Mouse (Mus musculus) limb, embryonic 14.5 days (tissue): ENCODE measurements around the gene Upf2. TPM values are rescaled to one million over a fixed set of nuclear protein-coding genes. Genes with fewer than 3 reads are reported as not detected.

Experiments used
- ATAC-seq: fragments of 200-750 bp; cut with Nextera tagmentation; 2 replicates; pipeline ENCODE4 v1.8.0; 2017; ENCODE audit warnings: low read depth, moderate number of reproducible peaks, moderate TSS enrichment; ENCODE audit not compliant: low FRiP score
- DNase-seq: peaks from one replicate; pipeline ENCODE4 v3.0.0-alpha.2; 2015; ENCODE audit warnings: low spot score
- H3K27ac ChIP-seq: fragments of 300-500 bp; sonication (generic); replicated peaks from 2 replicates; pipeline ENCODE4 v1.5.1; 2014; ENCODE audit warnings: low read depth, mild to moderate bottlenecking, low read length, moderate library complexity, mixed read lengths
- H3K27me3 ChIP-seq: fragments of 300-500 bp; sonication (generic); 2 replicates; pipeline ENCODE4 v1.6.1; 2014; ENCODE audit warnings: low read length, mixed read lengths; ENCODE audit not compliant: control insufficient read depth, insufficient read depth
- H3K36me3 ChIP-seq: fragments of 300-500 bp; sonication (generic); 2 replicates; pipeline ENCODE4 v1.6.1; 2014; ENCODE audit warnings: mild to moderate bottlenecking, low read length, moderate library complexity, mixed read lengths; ENCODE audit not compliant: control insufficient read depth, insufficient read depth
- H3K4me1 ChIP-seq: fragments of 300-500 bp; sonication (generic); 2 replicates; pipeline ENCODE4 v1.6.1; 2014; ENCODE audit warnings: antibody characterized with exemption, low read length, mixed read lengths; ENCODE audit not compliant: control insufficient read depth, insufficient read depth
- H3K4me2 ChIP-seq: fragments of 300-500 bp; sonication (generic); replicated peaks from 2 replicates; pipeline ENCODE4 v1.6.1; 2014; ENCODE audit warnings: low read depth, mild to moderate bottlenecking, low read length, moderate library complexity; ENCODE audit not compliant: severe bottlenecking
- H3K4me3 ChIP-seq: fragments of 300-500 bp; sonication (generic); replicated peaks from 2 replicates; pipeline ENCODE4 v1.5.1; 2014; ENCODE audit warnings: low read length
- H3K9ac ChIP-seq: fragments of 300-500 bp; sonication (generic); 2 replicates; pipeline ENCODE4 v1.6.1; 2014; ENCODE audit warnings: mild to moderate bottlenecking, low read depth, low read length, moderate library complexity; ENCODE audit not compliant: severe bottlenecking
- H3K9me3 ChIP-seq: fragments of 300-500 bp; sonication (generic); 2 replicates; pipeline ENCODE4 v1.6.1; 2016; ENCODE audit warnings: low read length; ENCODE audit not compliant: control insufficient read depth
- POLR2A ChIP-seq: fragments of 200-500 bp; IDR thresholded peaks from 2 replicates; pipeline ENCODE4 v1.8.0; 2012; ENCODE audit warnings: inconsistent platforms, mild to moderate bottlenecking, moderate library complexity, borderline replicate concordance; ENCODE audit not compliant: insufficient read depth, insufficient read length; ENCODE audit errors: extremely low read depth
- WGBS: fragments of 180-500 bp; shearing (Covaris S2); extraction: QIAGEN DNeasy Blood & Tissue Kit; methylation state at CpG from one replicate; pipeline ENCODE4 v1.1.7; 2014; 5-methylcytosine and 5-hydroxymethylcytosine counted together
- polyA plus RNA-seq, 2 experiments: library from polyadenylated mRNA; depleted of rRNA in 1 of 2; stranded (reverse) in 1 of 2; unstranded in 1 of 2; fragments of >200 nt; fragmentation: Nextera tagmentation in 1 of 2; extraction: Ambion mirVana in 1 of 2; gene quantifications; 2 replicates each; pipeline versions ENCODE4 v1.2.1 to v1.2.3; 2012 to 2014

The Upf2 gene
- polyA plus RNA-seq, 2 experiments: 12.1 to 17.0 TPM

DNA sequence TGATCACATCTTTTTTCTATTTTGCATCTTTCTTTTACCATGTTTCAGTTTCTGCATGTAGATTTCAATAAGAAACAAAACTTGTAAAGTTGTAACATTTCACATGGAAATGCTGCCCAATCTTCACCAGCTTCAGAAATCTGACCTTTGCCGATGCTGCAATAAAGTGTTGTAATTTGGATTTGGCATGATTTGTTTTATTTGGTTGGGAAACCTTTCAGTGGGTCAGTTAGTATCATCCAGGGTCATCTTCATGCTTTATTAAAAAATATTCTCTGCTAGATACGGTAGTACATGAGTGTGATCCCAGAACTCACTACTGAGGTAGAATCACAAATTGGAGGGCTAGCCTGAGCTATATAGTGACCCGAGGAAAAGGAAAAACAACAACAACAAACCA lies 105.2 kb downstream of the Upf2 start:
- Histone ChIP-seq H3K27ac (no peak overlapping the region), H3K36me3 (peaks cover 42% of the 10 kb centered on the region), H3K4me3 (no peak overlapping the region), H3K9ac (no peak overlapping the region), H3K9me3 (no peaks in the 10 kb centered on the region), H3K27me3 (no peaks in the 10 kb centered on the region), H3K4me2 (no peak overlapping the region), H3K4me1 (no peaks in the 10 kb centered on the region)
- ATAC-seq: no peak
- 90% methylated on average over 3 of the region's 3 CpGs for WGBS
- DNase-seq: no peak
- no peak for TF ChIP-seq POLR2A

- ATAC-seq: no peak
- peaks cover 30% of the 10 kb centered on the region for H3K36me3 ChIP-seq
Observed at GRCm38 (mm10) chr2:6059291-6059690, 108.0 kb downstream of the Upf2 start.

GRCm38 (mm10) chr2:6060071-6060804 lies 109.0 kb downstream of the Upf2 start:
- no peak overlapping the region for H3K4me2 ChIP-seq
- no peak overlapping the region for H3K27ac ChIP-seq
- peaks cover 20% of the 10 kb centered on the region for H3K36me3 ChIP-seq
- H3K4me1 ChIP-seq: no peaks in the 10 kb centered on the region
- no peak for TF ChIP-seq POLR2A
- no peak for DNase-seq
- no peak overlapping the region for H3K4me3 ChIP-seq
- H3K9ac ChIP-seq: no peak overlapping the region
- 78% methylated on average over 9 of the region's 10 CpGs for WGBS
- ATAC-seq: no peak
- H3K27me3 ChIP-seq: no peaks in the 10 kb centered on the region
- H3K9me3 ChIP-seq: no peaks in the 10 kb centered on the region

More at GRCm38 (mm10) chr2:6059291-6059690, 108.0 kb downstream of the Upf2 start:
- Histone ChIP-seq H3K27ac (no peak overlapping the region), H3K4me2 (no peak overlapping the region), H3K4me1 (no peaks in the 10 kb centered on the region), H3K27me3 (no peaks in the 10 kb centered on the region), H3K9me3 (no peaks in the 10 kb centered on the region), H3K4me3 (no peak overlapping the region), H3K9ac (no peak overlapping the region)
- TF ChIP-seq POLR2A: no peak
- no peak for DNase-seq
- 84% methylated on average over 2 of the region's 2 CpGs for WGBS

DNA sequence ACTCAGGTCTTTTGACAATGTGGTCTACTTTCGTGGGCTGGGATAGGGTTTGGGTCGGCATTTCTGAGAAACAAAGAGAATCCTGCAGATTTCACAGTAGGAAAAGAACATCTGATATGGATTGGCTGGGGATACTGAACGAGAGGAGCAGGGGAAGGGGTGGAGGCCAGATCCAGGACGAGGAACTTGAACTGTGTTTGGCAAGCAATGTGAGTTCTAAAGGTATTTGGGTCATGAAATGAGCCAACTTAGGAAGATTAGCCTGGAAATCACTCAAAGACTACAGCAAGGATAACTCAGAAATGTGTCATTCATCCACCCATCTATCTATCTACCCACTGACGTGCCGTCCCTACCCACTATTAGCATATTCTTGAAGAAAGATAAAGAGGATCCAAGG lies 116.1 kb downstream of the Upf2 start:
- no peak for ATAC-seq
- DNase-seq: no peak
- Histone ChIP-seq H3K27me3 (no peaks in the 10 kb centered on the region), H3K4me2 (no peak overlapping the region), H3K9me3 (no peaks in the 10 kb centered on the region), H3K4me3 (no peak overlapping the region), H3K27ac (no peak overlapping the region), H3K36me3 (no peaks in the 10 kb centered on the region), H3K4me1 (no peaks in the 10 kb centered on the region), H3K9ac (no peak overlapping the region)
- 87% methylated on average over 6 of the region's 6 CpGs for WGBS
- no peak for TF ChIP-seq POLR2A

DNA sequence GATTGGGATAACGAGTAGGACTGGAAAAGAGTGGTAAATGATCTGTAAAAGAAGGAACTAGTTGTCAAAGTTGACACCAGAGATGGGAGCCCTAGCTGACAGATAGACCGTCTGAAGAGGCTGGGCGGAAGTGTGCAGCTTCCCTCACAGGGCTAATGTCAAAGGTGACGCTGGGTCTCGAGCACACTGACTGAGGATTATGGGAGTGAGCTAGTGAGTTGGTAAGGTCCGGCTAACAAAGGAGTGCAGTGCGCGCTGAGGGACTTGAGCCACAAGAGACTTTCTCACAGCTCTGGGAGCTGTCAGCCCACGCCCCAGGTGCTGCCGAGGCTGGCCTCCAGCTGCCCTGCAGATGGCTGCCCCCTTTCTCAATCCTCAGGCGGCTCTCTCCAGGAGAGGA lies 119.7 kb downstream of the Upf2 start:
- 34% methylated on average over 11 of the region's 11 CpGs for WGBS
- no peak overlapping the region for H3K27ac ChIP-seq
- H3K36me3 ChIP-seq: no peaks in the 10 kb centered on the region
- ATAC-seq: no peak
- TF ChIP-seq POLR2A: no peak
- H3K4me2 ChIP-seq: no peak overlapping the region
- H3K4me1 ChIP-seq: peaks cover 5% of the 10 kb centered on the region; the same call in 1 of the 2 replicates
- H3K9me3 ChIP-seq: no peaks in the 10 kb centered on the region
- no peak for DNase-seq
- H3K9ac ChIP-seq: no peak overlapping the region
- H3K4me3 ChIP-seq: no peak overlapping the region
- no peaks in the 10 kb centered on the region for H3K27me3 ChIP-seq
